Mouse (Mus musculus) adrenal gland (tissue): Measurements from ENCODE around the gene E330014E10Rik.
"Not testable (repeated sequence)": the region's sequence is repeated elsewhere in the genome, so short reads cannot be mapped to it uniquely, and the experiment has no call there.

Source experiments
- intact Hi-C: fragments of 180-260 bp; cut with DNase I; formaldehyde crosslinking; loops from one replicate; pipeline ENCODE4 v1.15.1; 2025
- long read RNA-seq, 2 experiments: library from polyadenylated mRNA; unstranded; transcript quantifications; one replicate each; pipeline ENCODE4 v2.0.0; 2020; ENCODE audit warnings: borderline replicate concordance in 1 of 2; ENCODE audit not compliant: insufficient replicate concordance in 1 of 2

Gene E330014E10Rik
- long read RNA-seq, experiment 1, result 0 reads
- long read RNA-seq, experiment 2, result 0 reads

- intact Hi-C loops, result not testable (repeated sequence)
Observed at GRCm38 (mm10) chr5:95775690-95776089, at the start of gene E330014E10Rik. Gene E330014E10Rik (plus strand): TSS chr5:95775990.

DNA sequence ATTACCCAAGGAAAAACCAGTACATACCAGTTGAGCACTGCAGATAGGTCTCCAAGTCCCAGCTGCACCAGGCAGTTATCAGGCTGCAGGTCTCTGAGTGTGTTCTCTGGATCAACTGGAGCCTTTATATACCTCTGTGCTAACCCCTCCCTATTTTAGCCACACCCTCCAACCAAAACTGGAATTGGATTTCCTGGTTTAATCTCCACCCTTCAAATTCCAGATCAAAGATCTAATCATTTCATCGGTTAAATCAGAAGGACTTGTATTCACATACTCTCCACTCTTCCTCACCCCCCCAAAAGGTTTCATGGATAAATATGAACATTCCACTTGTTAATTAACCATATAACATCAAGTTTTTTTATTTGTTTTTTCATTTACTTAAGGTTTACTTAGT, 39.7 kb upstream of the E330014E10Rik start, which contains the start of gene Gm7978:
TSS of gene Gm7978 (minus strand) at position 101 of the 400 bp plus-strand sequence.
- intact Hi-C loops, result not testable (repeated sequence)

DNA sequence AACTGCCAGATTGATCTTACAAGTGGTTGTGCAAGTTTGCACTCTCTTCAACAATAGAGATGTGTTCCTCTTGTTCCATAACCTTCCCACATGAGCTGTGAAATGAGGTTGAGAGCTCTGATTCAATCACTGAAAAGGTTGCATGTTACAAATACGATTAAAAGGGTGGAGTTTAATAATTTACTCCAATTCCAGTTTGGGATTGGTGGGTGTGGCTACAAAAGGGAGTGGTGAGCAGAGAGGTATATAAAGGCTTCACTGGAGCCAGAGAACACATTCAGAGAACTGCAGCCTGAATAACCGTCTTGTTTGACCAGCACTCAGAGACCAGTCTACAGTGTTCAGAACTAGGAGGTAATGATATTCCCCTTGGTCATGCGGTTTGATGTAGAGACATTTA, 34.1 kb upstream of the E330014E10Rik start, which contains the start of gene Gm7982:
TSS of gene Gm7982 (plus strand) at position 301 of the 400 bp plus-strand sequence.
- intact Hi-C loops, result not testable (repeated sequence)

DNA sequence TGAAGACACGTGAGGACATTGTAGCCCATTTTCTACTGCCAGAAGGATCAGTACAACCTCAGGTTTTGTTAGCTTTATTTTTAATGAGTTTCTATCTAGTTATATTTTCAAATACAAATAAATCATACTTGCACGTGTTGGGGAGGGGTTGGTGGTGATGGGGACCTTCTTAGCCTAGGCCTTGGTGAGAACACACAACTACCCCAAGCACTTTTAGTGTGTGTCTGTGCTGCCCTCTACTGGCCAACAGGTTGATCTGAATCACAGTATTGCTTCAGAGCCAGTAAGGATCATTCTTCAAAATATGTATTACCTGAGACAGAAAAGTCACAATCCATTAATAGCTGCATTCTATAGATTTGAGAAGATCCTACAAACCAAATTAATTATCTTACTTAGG, 35.1 kb downstream of the E330014E10Rik start:
- intact Hi-C loops, result not testable (repeated sequence)

DNA sequence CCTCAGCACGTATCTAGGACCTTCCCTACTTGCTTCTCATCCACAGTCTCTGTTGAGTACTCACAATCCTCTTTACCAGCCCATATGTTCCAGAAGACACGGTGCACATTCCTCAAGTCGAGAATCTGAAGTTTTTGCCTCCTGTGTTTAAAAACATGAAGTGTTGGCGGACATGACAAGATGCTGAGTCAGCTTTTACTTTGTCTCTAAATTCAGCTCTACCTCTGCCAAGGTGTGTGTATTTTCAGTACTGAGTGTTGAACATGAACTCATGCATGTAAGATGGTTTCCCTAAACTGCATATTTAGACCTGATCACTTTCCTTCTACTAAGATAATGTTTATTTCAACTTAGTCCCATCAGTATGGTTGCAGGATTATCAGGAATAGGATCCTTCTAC, 60.8 kb downstream of the E330014E10Rik start:
- intact Hi-C loops, result no loop called here

DNA sequence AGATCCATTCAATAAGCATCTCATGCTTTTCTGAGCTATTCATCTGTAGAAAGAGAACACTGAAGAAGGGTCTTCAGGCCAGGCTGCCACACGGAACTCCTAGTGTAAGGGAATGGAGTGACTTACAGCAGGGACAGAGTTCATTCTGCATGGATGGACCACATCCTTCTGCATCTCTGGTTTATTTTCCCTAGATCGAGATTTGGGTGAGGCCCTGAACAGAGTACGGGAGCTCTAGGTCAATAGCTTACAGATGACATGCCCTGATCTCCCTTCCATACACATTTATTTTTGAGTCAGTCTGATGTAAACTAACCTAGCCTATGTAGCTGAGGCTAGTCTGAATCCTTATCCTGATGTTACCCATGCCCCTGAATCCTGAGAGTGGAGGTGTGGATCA, 78.2 kb downstream of the E330014E10Rik start:
- intact Hi-C loops, result no loop called here
